Mouse (Mus musculus): ENCODE data around the gene Ap1ar. TPM values are rescaled to one million over a fixed set of nuclear protein-coding genes. Genes with fewer than 3 reads are reported as not detected.
"Not testable (repeated sequence)": the region's sequence is repeated elsewhere in the genome, so short reads cannot be mapped to it uniquely, and the experiment has no call there.

Ap1ar gene
- total RNA-seq, 2 experiments from 2014 or later = 25.7 to 33.4 TPM

DNA sequence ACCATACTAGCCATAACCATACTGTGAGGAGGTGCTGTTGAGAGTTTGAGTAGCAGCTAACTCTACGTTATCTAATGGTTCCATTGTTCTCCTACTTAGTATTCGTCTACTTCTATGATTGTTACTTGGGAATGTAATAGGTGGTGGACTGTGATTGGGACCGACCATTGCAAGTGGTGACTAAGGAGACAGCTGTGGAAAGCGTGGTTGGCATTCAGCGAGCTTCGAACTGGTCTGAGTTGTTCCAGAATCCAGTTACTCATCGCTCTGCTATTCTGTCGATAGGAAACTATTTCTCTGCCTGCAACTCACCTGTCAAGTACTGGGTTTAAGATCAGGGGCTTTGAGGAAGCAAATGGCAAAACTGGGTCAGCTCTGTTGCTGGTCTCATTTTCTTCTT is 36.2 kb downstream of the Ap1ar start:
- no peak for DNase-seq (ENCODE audit: low spot score in 2 of 2)

DNA sequence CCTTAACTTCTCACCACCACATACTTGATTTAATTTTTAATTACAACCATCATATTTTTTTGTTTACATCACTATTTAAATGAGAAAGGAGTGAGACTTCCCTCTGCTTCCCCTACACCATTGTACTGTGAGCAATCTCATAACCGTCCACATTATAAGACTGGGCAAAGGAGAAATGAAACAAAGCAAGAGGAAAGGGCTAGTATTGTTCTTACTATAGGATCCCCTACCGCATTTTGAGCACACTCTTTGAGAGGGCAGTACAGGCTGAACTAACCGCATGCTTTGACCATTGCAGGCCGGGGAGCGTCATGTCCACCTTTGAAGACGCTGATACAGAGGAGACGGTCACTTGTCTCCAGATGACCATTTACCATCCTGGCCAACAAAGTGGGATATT is 41.1 kb downstream of the Ap1ar start:
- no peak for DNase-seq (ENCODE audit: low spot score in 2 of 2)

DNA sequence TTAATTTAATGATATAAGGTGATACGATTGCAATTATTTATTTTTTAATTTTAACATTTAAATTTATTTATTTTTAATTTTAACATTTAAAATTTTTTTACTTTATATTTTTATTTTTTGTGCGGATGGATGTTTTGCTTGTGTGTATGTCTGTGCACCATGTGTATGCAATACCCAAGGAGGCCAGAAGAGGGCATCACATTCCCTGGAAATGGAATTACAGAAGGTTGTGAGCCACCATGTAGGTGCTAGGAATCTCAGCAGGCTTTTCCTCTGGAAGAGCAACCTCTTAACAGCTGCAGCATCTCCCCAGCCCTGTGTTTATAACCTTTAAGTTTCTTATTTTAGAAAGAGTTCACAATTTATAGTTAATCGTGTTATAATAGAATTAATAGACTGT is 41.6 kb downstream of the Ap1ar start:
- DNase-seq (ENCODE audit: low spot score in 2 of 2) = no peak

DNA sequence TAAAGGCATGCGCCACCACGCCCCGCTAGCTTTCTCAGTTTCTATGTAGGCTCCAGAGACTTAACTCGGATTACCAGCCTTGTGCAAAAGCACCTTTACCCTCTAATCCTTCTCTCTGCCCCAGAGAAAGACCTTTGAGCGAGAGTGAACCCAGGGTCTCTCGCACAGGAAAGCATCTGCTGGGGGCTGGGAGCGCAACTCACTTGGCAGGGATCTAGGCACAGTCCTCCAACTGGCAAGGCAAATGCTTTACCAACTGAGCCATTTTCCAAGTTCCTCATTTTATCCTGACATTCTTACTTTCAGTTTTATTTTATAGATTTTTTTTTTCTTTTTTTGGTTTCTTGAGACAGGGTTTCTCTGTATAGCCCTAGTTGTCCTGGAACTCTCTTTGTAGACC is 44.3 kb downstream of the Ap1ar start:
- no peak for DNase-seq (ENCODE audit: low spot score in 2 of 2)

DNA sequence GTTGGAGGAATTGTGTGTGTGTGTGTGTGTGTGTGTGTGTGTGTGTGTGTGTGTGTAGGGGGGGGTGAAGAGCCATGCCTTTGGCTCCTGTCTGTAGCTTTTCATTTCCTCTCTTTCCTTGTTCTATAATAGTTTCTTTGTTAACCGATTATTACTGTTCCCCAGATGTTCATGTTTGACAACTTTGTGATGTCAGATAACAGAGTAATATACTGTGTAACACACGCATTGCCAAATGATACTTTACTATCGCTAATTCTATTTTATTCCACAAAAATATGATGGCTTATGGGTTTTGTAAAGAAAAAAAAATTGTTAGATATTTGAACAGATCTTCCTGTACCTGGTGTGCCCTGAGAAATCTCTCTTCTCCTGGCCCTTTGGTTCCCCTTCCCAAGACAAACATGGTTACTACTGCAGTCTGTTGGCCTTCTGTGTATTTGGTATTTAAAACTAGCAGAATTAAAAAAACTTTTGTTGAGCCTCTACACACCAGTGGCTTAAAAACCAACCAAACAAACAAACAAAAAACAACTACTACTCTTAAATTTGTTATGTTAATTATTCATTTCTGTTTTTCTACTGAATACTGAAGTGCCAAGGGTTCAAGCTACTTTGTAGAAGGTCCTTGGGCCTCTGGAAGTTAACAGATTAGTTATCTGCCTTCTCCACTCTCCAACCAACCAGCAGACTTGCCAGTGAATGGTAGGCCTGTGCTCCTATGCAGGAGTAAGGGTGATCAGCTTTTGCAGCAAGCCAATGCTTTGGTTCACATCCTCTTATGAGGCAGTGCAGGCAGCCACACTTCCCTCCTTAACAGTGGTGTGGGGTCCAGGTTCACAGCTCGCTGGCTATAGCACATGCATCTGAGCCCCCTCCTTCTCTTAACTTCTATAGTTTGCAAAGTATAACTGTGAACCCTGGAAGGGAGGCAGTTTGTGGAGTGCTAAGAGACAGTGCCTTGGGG is 45.4 kb downstream of the Ap1ar start:
- no peak for DNase-seq (ENCODE audit: low spot score in 2 of 2)

DNA sequence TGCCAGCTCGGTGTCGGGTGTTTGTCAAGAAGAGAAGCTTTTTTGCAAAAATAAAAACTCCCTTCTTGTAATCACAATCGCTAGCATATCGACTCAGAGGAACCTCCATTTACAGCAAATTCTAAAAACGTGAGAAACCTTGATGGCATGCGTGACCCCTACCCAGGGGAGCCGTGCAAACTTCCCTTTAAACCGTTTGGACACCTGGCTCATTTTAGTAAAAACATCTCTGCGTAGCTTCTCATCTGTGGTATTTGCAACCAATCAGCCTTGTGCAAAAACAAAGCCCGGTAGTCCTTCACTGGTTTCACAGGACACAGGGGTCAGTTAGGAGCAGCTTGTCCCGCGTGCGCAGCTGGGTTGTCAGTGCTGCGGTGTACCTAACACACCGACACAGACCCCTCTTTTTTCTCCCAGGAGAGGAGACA is 46.3 kb downstream of the Ap1ar start:
- no peak for DNase-seq (ENCODE audit: low spot score in 2 of 2)

DNA sequence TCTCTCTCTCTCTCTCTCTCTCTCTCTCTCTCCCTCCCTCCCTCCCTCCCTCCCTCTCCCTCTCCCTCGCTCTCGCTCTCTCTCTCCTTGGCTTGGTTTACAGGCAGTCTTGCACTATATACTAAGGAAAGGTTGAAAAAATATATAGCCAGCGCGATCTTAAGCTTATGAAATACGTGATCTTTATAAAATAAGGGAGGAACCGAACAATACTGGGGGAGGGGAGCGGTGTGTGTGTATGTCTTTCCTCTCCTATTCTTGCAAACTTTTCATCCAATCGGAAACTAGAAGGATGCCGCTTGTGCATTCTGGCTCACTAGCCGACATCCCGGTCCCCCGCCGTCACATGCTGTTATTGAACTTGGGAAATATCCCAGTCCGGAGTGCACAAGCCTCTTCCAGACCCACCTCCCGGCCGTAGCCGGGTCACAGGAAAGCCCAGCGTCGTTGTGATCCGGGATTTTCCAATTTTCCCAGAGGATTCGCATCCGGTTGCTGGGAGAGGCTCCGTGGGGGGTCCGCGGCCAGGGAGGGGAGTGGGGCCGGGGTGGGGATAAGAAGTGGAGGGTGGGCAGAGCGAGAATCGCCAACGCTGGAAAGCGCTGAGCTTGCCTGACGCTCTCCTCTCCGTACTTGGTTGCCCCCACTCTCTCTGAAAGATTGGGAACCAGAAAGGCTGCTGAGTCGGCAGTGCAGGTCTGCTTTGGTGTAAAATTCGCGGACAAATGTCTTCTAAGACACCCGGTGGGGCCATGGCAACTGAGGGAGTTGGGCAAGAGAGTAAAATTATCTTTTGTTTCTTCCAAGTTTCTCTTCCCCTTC is 46.9 kb downstream of the Ap1ar start:
- DNase-seq (ENCODE audit: low spot score in 2 of 2) = peak in 1 of 2 experiments; percentile 31

DNA sequence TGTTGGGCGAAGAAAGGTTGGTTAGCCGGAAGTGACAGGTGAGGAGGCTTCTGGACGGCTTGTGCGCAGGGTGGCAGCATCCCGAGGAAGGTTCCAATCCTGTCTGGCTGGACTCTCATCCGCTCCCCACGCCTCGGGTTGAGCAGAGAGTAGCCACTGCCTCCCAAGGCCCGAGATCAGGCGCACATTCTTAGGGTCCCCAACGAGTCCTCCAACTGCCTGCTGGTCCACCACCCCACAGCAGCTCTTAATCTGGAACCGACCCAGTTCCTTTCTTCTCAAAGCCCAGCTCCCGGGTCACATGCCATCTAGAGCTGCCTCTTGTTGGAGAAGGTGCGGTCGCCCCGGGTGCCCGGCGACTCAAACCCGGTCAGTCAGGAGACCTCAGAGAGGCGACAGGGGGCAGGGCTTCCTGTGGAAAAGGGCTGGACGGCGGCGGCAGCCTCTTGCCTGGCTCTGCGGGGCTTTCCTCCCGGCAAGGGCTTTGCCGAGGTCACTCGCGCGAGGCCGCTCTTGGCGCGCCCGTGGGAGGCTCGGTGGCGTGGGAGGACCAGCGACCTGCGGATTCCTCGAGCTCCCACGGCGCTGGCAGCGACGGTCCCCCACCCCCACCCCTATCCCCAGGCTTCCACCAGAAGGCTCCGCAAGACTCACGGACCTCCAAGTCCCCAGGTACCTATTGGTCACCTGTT is 47.7 kb downstream of the Ap1ar start, which contains the start of gene Tifa:
TSS of gene Tifa (plus strand) at position 306 of the 692 bp plus-strand sequence.
- peak; percentile 70 to 71 for DNase-seq (ENCODE audit: low spot score in 2 of 2)

DNA sequence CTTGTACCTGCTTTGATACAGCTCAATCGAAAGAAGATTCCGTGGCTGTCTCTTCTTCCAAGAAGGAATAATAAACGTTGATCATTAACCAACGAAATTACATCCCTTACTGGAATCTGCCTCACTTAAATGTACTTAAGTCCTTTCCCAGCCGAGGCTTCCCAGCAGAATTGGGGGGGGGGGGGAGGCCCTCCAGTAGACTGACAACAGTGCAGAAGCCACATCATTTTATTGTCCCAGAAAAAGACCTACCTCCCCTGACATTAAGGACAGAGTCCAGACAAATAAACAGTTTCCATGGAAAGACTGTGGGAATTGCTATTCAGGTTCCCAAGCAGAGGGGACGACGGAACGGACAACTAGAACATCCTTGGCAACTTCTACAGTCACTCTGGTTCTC is 48.4 kb downstream of the Ap1ar start:
- no peak for DNase-seq (ENCODE audit: low spot score in 2 of 2)

DNA sequence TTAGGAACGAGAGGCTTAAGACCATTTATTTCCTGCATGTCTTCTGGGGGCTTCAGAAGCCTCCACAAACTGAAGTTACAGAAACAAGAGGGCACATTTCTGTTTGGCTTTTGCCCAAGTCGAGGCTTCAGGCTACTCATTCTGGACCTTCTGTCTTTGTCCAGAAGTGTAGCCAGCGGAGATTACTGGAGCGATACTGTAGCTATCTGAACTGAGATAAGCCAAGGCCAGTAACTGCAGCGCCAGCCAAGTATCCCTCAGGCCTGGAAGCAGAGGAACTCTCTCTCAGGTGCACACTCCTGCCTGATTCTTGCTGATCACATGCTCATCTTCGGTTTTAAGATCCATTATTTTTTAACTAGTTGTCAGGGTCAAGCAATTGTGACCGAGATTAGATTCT is 49.3 kb downstream of the Ap1ar start:
- DNase-seq (ENCODE audit: low spot score in 2 of 2) = no peak

DNA sequence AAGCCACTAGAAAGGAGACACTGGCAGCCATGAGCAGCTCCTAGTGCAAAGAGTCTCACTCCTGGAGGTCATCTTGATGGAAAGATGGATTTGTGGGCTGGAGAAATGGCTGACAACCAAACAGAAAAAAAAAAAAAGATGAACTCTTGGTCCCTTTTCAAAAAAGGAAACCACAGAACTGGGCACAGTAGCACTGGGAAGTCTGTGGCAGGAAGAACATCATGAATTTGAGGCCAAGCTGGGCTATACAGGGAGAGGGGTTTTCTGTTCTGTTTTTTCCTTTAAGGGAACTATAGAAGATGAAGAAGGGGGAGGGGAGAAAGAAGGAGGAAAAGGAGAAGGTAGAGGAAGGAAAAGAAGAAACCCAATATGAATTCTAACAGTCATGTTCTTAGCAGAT is 50.3 kb downstream of the Ap1ar start:
- no peak for DNase-seq (ENCODE audit: low spot score in 2 of 2)

DNA sequence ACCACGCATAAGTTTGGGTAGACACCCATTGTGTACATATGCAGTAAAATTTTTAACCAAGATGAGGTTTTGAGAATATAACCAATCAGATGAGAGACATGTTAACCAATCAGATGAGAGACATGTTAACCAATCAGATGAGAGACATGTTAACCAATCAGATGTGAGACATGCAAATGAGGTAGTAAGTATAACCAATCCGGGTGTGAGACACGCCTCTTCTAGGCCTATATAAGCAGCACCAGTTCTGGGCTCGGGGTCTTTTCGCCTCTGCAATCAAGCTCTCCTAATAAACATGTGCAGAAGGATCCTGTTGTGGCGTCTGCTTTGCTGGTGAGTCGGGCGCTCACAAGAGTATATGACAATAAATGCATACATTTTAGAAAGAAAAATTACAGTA is 53.6 kb downstream of the Ap1ar start:
- DNase-seq (ENCODE audit: low spot score in 2 of 2) = not testable (repeated sequence)

DNA sequence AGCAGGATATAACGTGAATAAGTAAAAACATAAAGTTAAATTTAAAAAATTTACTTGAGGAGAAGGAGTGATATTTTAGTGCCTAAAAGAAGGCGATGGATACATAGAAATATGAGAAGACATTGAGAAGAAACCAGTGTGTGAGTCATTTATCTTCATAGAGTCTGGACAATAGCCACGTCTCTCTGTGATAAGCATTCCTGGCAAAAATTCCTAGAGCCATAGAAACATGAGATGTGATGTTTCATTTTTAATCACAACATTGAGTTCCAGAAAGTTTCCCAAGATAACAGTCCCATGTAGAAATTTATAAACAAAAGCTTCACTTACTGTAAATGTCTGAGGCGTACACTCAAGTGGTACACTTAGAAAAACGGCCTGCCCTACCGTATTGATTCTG is 54.4 kb downstream of the Ap1ar start:
- DNase-seq (ENCODE audit: low spot score in 2 of 2) = no peak

DNA sequence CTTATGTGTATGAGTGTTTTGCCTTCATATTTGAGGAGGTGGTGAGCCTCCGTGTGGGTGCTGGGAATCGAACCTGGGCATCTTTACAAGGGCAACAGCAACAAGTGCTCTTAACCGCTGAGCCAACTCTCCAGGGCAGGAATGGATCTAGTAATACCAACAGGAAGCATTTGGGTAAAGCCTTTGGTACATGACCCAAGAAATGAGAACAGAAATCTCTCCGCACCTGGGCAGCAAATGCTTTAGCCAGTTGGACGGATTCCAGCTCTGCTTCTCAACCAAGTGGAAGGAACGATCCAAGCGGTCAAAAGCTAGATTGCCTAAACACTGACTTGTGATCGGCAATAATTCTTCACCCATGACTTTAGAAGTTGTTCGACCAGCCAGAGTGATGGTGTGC is 56.4 kb downstream of the Ap1ar start:
- no peak for DNase-seq (ENCODE audit: low spot score in 2 of 2)

DNA sequence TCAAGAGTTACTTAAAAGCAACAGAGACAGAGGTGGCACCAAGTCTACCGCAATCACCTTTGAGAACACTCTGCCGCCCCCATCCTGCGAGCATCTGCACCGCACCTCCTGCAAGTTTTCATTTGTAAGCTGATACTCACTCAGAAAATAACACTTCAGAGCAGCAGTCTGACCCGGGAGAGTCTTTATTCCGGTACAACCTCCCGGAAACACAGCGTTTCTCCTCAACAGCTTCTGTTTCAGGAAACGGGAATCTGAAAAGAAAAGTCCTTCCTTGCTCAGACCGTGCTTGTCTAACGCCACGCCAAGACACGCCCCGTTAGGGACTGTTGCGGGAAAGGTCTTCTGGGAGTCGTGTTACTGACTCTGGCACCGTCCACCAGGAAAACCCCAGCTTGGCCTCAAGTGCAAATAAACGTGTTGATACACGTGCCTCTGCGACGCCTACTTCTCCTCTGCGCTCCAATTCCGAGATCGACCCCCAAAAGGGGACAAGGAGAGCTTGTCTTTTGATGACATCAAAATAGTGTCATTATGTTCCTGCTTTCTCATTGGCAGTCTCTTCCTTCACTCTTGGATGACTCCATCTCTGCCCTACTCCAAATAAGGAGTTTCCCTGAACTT is 57.2 kb downstream of the Ap1ar start, which contains the start of gene Alpk1:
TSS of gene Alpk1 (minus strand) at position 507 of the 624 bp plus-strand sequence.
- peak; percentile 64 to 70 for DNase-seq (ENCODE audit: low spot score in 2 of 2)

DNA sequence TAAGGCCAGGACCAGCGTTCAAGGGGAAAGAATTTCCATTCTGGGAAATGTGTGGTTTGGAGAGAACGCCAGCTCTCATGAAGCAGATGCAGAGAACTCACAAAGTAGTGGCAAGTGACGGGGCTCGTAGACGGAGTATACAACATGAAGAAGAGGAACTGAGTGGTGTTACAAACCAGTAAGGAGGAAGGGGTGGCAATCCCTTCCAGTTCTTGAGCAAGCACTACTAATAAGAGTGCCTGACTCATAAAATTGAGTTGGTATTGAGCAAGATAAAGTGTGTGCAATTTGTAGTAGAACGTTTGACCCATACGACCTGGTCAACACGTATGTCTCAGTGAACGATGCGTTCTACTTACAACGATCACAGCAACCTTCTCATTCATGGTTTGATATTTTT is 68.2 kb downstream of the Ap1ar start:
- no peak for DNase-seq (ENCODE audit: low spot score in 2 of 2)

DNA sequence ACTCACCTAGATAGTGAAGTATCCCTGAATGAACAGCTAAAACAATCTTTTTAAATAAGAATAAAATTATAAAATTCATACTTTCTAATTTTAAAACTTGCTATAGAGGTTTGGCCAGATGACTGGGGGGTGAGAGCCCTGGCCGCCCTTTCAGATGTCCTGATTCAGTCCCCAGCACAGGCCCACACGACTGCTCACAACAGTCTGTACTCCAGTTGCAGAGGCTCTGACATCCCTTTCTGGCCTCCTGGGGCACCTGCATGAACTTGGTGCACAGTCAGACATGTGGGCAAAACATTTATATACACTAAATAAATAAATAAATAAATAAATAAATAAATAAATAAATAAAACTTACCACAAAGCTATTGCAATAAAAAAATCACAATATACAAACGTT is 71.4 kb downstream of the Ap1ar start:
- DNase-seq (ENCODE audit: low spot score in 2 of 2) = no peak

DNA sequence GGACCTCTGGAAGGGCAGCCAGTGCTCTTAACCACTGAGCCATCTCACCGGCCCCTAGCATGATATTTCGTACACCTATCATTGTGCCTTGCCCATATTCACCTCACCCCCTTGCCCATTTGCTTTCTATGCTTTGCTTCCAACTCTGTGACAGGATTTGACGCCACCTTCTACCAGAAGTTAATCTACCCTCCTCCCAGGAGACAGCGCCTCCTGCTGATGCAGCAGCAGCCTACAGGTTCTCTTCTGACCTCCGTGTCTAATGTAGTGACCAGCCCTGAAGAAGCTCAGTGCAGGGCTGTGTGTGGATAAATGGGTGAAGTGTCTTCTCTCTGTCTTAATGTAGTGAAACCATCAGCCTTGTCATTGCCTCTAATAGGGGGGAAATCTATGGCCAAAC is 72.8 kb downstream of the Ap1ar start:
- no peak for DNase-seq (ENCODE audit: low spot score in 2 of 2)

DNA sequence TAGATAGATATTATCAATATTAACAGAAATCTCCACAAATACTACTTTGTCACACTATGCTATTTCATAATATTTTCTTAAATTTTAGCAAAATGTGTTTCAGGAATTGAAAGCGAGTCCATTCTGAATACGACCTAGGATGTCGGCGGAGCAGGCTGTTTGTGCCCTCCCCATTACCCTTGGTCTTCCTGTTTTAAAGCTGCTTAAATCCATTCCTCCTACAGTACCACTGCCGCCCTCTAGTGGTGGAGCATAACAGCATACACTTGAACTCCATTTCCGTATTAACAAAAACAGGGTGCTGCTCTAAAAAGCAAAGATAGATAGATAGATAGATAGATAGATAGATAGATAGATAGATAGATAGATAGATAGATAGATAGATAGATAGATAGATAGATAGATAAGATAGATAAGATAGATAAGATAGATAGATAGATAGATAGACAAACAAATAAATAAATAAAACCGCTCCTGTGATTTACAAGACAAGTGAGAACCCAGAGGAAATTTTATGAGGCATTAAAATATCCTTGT is 74.2 kb downstream of the Ap1ar start:
- DNase-seq (ENCODE audit: low spot score in 2 of 2) = peak; percentile 75 to 82

DNA sequence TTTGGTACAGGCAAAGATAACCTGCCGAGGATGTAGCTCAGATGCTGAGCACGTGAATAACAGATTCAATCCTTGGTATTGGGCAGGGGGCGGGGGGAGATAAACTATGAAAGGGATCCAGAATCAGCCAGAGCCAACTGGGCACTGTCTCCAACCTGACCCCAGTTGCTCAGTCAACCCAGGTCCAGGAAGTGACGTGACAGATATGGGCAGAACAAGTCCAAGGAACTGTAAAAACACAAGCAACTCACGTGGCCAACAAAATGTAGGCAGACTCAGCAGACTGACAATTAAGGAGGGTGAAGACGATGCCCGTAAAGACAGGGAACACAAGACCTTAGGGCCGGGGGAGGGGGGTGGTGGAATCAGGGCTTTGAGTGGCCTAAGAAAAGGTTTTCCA is 74.9 kb downstream of the Ap1ar start:
- DNase-seq (ENCODE audit: low spot score in 2 of 2) = no peak

DNA sequence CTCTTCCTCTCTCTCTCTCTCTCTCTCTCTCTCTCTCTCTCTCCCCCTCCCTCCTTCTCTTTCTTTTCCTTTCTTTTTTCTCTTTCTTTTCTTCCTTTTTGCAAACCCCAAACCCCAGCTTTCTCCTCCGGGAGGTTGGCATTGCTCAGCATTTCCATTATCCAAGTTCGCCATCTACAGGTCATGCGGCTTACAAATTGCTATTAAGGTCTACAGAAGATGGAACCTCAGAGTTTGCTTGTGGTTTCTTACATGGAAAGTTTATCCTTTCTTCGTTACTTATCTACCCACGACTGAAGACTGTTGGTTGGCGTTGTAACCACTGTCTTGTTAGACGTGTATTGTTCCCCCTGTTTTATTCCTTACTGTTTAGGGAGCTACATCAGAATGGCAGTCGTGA is 78.1 kb downstream of the Ap1ar start:
- DNase-seq (ENCODE audit: low spot score in 2 of 2) = peak in 1 of 2 experiments; percentile 19

Data from adrenal gland, adult 18-20 months (tissue).